Mouse (Mus musculus) frontal cortex, postnatal 10 days (tissue): ENCODE results near the gene Fcer1g.

Experiments used
- DNase-seq, 2 experiments: peaks; one replicate each; pipeline ENCODE4 v3.0.0; 2022; ENCODE audit warnings: low spot score in 2 of 2, mixed read lengths in 1 of 2

Fcer1g gene

DNA sequence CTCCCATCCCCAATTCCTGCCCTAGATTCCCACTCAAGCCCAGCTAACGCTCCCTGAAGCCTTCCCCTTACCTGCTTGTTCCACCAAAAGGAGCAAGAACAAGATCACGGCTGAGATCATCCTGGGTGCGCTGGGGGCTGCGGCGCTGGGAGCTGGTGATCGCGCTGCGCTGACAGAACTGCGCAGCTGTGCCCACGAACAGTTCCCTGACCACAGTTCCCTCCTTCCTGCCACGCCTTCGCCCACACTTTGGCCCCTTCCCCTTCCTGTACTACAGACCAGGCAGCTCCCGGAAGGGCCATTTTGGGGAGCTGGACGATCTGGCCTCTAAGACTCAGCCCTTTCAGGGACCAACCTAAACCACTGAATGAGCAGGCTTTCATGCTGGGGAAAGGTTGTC, at the start of gene Fcer1g:
Fcer1g (minus strand) TSS at position 240 of the 400 bp plus-strand sequence.
- no peak for DNase-seq

DNA sequence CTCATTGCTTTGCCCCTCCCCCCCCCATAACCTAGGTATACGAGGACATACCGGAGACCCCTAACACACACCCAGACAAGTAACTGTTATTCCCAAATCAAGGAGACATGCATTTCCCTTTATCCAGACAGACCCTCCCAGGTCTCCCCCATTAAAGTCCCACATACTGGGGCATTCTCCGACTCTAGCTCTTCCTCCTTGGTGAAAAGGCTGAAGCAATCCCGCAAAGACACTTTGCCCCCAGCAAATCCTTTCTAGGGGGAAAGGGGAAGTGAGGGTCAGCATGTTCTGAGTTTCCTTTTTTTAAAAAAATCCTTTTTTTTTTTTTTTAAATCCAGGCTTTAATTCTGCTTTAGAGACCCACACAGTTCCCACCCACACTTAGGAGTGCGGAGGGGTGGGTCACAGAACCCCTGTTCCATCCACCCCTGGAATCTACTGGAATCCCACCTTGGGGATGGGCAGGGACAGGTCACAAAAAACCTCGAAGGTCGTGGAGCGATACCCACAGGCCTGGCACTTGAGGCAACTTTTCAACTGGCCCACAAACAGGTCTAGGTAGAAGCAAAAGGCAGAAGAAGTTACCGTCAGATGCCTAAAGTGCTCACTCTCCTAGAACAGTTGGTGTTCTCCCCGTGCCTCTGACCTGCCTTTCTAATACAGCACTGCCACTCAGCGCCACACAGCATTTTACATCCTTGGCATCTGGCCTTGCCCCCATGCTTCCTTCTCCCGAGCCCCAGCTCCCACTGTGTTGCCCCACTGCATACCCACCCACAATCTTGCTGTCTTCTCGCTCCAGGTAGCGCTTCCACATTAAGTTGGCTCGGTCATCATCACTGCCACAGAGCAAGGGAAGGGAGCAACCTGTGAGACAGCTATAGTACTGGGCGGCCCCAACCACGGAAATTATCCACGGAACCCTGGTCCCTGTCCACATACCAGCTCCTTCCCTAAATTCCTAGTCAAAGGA, 49.3 kb upstream of the Fcer1g start:
- DNase-seq = no peak

DNA sequence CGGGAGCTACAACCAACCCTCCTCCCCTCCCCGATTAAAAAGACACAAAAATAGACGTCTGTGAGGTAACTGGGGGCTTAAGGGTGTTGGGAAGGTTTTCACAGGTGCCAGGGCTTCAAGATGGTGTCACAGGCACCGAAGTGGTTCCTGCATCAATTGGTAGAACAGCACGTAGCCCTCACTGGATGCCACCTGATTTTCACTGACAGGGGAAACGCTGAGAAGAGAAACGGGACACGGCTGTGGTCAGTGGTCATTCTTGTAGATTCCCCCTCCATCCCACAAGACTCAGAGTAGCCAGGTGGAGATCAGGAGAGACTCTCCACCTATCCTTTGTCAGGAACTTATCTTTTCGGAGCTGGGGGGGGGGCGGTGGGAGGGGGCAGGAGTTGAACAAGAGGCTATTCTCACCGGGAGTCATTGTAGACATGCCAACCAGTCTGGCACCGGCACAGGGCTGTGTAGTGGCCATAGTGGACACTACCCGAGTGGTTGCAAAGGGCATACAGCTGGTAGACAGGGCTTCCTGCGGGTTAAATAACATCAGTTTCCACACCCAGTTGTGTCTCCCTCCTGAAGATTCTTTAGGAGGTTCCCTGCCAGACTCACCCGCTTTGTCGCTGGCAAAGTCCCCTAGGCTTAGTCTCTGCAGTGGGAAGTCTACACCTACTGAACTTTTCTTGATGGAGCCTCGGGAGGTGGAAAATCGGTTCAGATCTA, 48.1 kb upstream of the Fcer1g start:
- DNase-seq = peak; percentile 12 to 18

GRCm38 (mm10) chr1:171281528-171281923, 47.4 kb upstream of the Fcer1g start:
- DNase-seq = peak; percentile 57 to 71

- DNase-seq = peak; percentile 90 to 93
Observed at GRCm38 (mm10) chr1:171280916-171281527, 46.9 kb upstream of the Fcer1g start, which contains the start of gene Ppox. Gene Ppox, minus strand, starts transcription at chr1:171281186.

GRCm38 (mm10) chr1:171280250-171280915, 46.2 kb upstream of the Fcer1g start:
- DNase-seq = peak in 1 of 2 experiments; percentile 11

DNA sequence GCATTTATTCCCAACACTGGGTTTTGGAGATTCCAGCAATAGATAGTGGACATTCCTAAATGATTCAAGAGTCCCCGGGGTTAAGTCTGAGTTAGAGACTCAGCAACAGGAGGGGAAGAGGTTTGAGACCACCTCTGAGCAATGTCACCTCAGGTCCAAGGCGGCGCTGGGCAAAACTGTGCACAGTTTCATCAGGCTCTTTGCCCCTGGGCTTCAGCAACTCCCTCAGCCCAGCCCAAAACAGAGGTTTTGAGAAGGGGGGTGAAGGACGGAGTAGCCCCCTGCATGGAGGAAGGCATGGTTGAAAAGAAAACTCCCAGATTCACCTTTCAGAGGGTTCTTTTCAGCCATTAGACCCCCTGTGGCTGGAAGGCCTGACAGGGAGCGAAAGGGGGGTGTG, 45.6 kb upstream of the Fcer1g start:
- DNase-seq = peak in 1 of 2 experiments; percentile 5

GRCm38 (mm10) chr1:171279012-171279705, 45.0 kb upstream of the Fcer1g start:
- DNase-seq = peak; percentile 3 to 5

DNA sequence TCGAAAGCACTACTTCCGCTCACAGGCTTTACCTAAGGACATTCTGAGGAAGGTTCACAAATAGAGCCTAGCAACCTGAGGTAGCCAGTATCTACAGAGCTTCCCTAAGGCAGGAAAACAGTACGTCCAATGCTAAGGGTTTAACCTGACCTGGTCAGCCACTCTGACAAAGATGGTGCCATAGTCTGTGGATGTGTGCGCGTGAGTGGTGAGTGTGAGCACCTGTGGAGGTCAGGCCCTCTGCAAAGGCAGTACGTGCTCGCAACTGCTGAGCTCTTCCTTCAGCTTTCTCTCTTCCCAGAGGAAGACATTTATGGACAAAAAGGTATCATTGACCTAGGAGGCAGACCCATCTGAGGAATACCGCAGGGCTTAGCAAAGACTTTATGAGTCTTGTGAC, 44.3 kb upstream of the Fcer1g start:
- peak in 1 of 2 experiments; percentile 4 for DNase-seq

GRCm38 (mm10) chr1:171277736-171278135, 43.6 kb upstream of the Fcer1g start:
- no peak for DNase-seq

DNA sequence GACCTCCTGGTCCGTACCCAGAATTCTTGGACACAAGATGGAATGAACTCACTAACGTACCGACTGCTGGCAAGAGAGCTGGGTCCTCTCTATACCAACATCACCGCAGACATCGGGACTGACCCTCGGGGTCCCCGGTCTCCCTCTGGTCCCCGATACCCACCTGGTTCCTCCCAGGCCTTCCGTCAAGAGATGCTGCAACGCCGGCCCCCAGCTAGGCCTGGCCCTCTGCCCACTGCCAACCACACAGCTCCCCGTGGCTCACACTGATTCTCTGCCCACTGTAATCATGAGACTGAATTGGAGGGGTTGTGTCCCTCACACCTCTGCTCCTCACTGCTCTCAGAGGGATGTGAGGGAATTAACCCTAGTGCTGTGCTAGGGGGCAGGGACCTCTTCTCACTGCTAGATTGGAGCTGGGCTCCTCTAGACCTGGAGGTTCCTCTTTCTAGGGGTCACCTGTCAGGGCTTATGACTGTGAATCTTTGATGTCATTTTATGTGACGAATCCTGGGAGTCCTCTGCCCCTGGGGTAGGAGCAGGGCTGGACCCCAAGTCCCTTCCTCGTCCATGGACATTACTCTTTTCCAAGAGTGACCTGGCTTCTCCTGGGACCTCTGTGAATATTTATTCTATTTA, 42.1 kb upstream of the Fcer1g start:
- DNase-seq = peak in 1 of 2 experiments; percentile 3

- DNase-seq = no peak
Observed at GRCm38 (mm10) chr1:171275144-171275734, 41.1 kb upstream of the Fcer1g start.

DNA sequence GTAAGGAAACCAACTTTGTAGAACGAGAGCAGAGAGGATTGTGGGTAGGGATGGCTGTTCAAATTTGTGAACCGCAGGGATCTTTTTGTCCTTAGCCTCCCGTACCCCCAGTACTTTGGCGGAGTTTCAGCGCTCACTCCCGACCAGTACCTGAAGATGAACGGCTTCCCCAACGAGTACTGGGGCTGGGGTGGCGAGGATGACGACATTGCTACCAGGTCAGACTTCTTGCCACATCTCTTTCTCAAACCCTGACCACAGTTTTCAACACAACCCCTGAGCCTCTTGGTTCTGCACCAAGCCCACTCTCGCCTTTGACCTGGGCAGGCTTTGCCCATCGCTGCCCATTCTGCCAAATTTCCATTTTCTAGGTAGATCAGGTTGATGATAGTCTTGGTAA, 40.0 kb upstream of the Fcer1g start:
- DNase-seq = no peak

GRCm38 (mm10) chr1:171272086-171272485, 37.9 kb upstream of the Fcer1g start:
- no peak for DNase-seq

GRCm38 (mm10) chr1:171271622-171272021, 37.5 kb upstream of the Fcer1g start:
- DNase-seq = no peak

- no peak for DNase-seq
Observed at GRCm38 (mm10) chr1:171271196-171271595, 37.0 kb upstream of the Fcer1g start.

- no peak for DNase-seq
Observed at GRCm38 (mm10) chr1:171270573-171270900, 36.4 kb upstream of the Fcer1g start.

DNA sequence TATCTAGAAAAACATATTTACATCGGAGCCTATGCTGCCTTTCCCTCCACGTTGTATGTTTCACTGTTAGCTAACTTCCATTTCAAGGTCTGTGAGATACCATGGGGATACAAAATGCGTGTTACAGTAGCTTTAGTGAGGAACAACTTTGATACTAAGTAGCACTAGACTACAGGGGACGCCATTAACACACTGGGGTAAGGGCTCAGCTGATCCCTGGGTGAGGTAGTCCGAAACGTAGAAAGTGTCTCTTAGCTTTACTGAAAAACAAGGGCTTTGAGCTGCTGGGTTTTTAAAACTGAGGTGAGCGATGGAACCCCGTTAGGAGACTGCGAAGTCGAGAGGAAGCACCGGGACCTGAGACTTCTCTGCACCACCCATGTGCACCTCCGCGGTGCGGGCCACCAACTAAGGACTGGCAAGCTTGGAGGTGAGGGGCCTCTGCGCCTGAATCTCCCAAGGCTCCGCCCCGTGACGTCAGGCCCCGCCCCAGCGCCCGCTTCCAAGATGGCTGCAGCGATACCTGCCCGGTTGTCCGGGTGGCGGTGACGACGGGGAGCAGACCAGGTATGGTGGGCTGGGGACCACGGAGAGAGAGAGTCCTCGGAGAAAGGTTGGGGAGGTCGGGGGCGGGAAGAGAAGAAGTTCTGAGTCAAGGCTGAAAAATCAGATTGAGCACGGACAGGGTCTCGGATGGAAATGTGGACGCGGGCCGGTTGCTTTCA, 35.8 kb upstream of the Fcer1g start, which contains the start of gene B4galt3:
B4galt3 (plus strand) TSS at position 481 of the 725 bp plus-strand sequence.
- peak; percentile 87 to 94 for DNase-seq

- no peak for DNase-seq
Observed at GRCm38 (mm10) chr1:171268341-171268740, 34.2 kb upstream of the Fcer1g start.
